Mouse (Mus musculus): Measurements from ENCODE around the gene Fli1. TPM values are rescaled to one million over a fixed set of nuclear protein-coding genes. Genes with fewer than 3 reads are reported as not detected.

Gene Fli1
- polyA plus RNA-seq, 1 experiment from 2014 or later: 55.6 TPM

GRCm38 (mm10) chr9:32549462-32550384 is 7.1 kb upstream of the Fli1 start:
- Histone ChIP-seq H3K27me3 (peaks cover 12% of the 10 kb centered on the region), H3K4me1 (replicated peaks) (peaks cover 72% of the 10 kb centered on the region), H3K9ac (replicated peaks) (0 out of 2 replicates have a peak overlapping the region, but pooled peaks have one; percentile 12), H3K36me3 (no peaks in the 10 kb centered on the region), H3K27ac (peak overlapping the region; percentile 91), H3K4me2 (peak overlapping the region; percentile 42), H3K9me3 (no peaks in the 10 kb centered on the region), H3K4me3 (replicated peaks) (no peak overlapping the region)
- ATAC-seq (ENCODE audit: insufficient number of reproducible peaks, insufficient read depth, low FRiP score, low TSS enrichment, low read depth): no peak
- WGBS: 9% methylated on average over 6 of the region's 6 CpGs

GRCm38 (mm10) chr9:32546731-32547130 is 4.1 kb upstream of the Fli1 start:
- peaks cover 90% of the 10 kb centered on the region for H3K4me1 ChIP-seq (replicated peaks)
- H3K27me3 ChIP-seq: peaks cover 15% of the 10 kb centered on the region
- 23% methylated on average over 2 of the region's 2 CpGs for WGBS
- no peak overlapping the region for H3K9ac ChIP-seq (replicated peaks)
- H3K9me3 ChIP-seq: no peaks in the 10 kb centered on the region
- peak overlapping the region; percentile 71; the same call in 1 of the 2 replicates for H3K4me2 ChIP-seq
- H3K27ac ChIP-seq: peak overlapping the region; percentile 91
- no peak for ATAC-seq (ENCODE audit: insufficient number of reproducible peaks, insufficient read depth, low FRiP score, low TSS enrichment, low read depth)
- H3K4me3 ChIP-seq (replicated peaks): no peak overlapping the region
- H3K36me3 ChIP-seq: no peaks in the 10 kb centered on the region

DNA sequence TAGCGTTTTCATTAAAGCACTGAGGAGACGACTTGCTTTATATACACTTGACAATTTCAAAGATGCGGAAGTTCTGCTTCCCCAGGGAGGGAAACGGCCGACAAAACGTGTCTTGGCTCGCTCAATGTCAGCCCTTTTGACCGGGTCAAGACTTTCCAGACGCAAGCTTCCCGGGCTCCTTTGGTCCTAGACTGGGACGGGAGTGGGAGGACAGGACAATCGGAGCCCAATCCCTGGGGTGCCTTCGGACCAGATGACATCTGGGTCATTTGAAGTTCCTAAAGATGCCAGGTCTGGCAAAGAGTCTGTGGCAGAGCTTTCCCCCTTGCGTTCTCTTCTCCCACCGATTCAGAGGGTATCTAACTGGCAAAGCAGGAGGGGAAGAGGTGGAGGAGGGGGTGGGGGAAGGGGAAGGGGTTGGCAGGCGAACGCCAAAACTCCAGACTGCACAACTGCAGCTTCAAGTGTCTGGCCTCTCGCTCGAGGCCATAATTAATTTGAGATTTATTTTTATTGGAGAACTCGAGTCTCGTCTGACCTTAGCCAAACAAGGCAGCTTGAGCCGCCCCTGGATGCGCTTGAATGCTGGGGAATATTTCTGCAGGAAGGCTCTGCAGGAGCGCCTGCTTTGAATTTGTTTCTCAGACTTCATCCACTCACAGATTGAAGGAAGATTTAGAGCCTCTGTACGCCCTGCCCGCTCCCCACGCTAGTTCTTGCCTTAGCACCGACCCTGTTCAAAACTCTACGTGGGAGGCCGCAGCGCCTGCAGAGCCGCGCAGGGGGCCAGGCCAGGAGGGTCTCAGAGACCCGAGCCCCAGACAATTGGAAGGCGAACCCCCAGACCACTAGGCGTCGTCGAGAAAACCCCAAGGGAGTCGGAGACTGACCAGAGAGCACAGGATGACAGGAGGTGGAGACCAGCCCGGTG is 2.3 kb upstream of the Fli1 start:
- H3K4me1 ChIP-seq (replicated peaks): peaks cover 73% of the 10 kb centered on the region

DNA sequence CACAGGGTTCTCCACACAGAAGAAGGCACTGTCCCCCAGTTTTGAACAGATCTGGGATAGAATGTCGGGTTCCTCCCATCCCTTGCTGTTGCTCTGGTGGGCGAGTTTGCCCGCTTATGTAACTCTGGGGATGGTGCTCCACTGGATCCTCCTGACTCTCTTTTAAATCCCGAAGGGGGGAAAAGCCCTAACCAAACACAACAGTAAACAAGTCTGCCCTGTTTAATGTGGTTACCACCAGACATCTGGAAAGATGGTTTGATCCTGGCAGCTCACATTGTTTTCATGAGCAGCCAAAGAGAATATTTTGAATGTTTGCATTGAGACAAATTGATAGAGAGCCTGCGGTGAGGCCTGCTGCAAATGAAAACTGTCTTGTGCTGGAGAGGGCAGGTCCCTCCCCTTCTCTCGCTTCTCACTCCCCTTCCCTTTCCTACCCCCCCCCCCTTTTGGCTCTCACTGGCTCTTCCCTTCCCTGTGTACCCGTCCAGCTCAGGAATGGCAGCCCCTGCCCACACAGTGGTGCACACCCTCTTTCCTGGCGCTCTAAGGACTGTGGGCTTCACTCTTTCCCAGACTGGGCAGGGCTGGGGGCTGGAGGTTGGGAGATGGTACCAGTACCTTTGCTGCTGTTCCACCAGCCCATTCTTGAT is 1.4 kb upstream of the Fli1 start:
- H3K27ac ChIP-seq: peak overlapping the region; percentile 98
- H3K4me2 ChIP-seq: peak overlapping the region; percentile 71
- peaks cover 15% of the 10 kb centered on the region for H3K27me3 ChIP-seq
- H3K9ac ChIP-seq (replicated peaks): peak overlapping the region; percentile 34; the same call in 1 of the 2 replicates
- H3K9me3 ChIP-seq: no peaks in the 10 kb centered on the region
- no peak; the same call in 1 of the 2 replicates for ATAC-seq (ENCODE audit: insufficient number of reproducible peaks, insufficient read depth, low FRiP score, low TSS enrichment, low read depth)
- H3K36me3 ChIP-seq: no peaks in the 10 kb centered on the region
- H3K4me3 ChIP-seq (replicated peaks): peak overlapping the region; percentile 91; the same call in 1 of the 2 replicates
- 4% methylated on average over 8 of the region's 8 CpGs for WGBS
- peaks cover 69% of the 10 kb centered on the region for H3K4me1 ChIP-seq (replicated peaks)

More for the DNA sequence above, 2.3 kb upstream of the Fli1 start:
- no peaks in the 10 kb centered on the region for H3K36me3 ChIP-seq
- peaks cover 15% of the 10 kb centered on the region for H3K27me3 ChIP-seq
- H3K9ac ChIP-seq (replicated peaks): peak overlapping the region; percentile 48; the same call in 1 of the 2 replicates
- no peaks in the 10 kb centered on the region for H3K9me3 ChIP-seq
- peak overlapping the region; percentile 24 for H3K4me3 ChIP-seq (replicated peaks)
- under 1% methylated on average over 40 of the region's 40 CpGs for WGBS
- peak overlapping the region; percentile 98 for H3K27ac ChIP-seq
- no peak for ATAC-seq (ENCODE audit: insufficient number of reproducible peaks, insufficient read depth, low FRiP score, low TSS enrichment, low read depth)
- peak overlapping the region; percentile 71 for H3K4me2 ChIP-seq

DNA sequence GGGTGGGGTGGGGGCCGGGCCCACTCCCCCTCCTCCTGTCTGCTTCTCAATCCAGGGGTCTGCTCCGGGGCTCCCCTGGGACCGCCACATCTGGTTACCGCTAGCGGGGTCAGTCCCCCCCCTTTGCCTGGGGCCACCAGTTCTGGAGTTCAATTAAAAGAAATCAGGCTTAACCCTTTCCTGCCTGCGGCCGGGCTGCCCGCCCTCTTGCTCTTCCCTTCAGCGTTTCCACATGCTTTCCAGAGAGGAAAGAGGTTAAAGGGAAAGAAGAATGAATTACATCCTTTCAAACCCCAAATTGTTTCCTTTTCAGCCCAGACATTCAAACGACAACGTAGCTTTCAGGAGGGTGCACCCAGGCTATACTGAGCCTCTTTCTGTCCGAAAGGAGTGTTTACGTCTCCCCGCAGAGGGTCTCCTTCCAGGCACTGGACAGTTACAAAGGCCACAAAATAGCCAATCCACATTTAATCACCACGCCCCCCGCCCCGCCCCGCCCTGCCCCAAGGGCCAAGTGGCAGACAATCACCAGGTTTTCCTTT is 450 bp upstream of the Fli1 start:
- Histone ChIP-seq H3K4me2 (peak overlapping the region; percentile 71), H3K9me3 (no peaks in the 10 kb centered on the region), H3K36me3 (no peaks in the 10 kb centered on the region), H3K9ac (replicated peaks) (peak overlapping the region; percentile 99), H3K4me3 (replicated peaks) (peak overlapping the region; percentile 91), H3K27me3 (peaks cover 15% of the 10 kb centered on the region), H3K27ac (peak overlapping the region; percentile 98), H3K4me1 (replicated peaks) (peaks cover 69% of the 10 kb centered on the region)
- 0% methylated on average over 18 of the region's 18 CpGs for WGBS
- peak; percentile 59 for ATAC-seq (ENCODE audit: insufficient number of reproducible peaks, insufficient read depth, low FRiP score, low TSS enrichment, low read depth)

GRCm38 (mm10) chr9:32541223-32541901 is 1.3 kb downstream of the Fli1 start:
- no peak for ATAC-seq (ENCODE audit: insufficient number of reproducible peaks, insufficient read depth, low FRiP score, low TSS enrichment, low read depth)
- WGBS: under 1% methylated on average over 30 of the region's 30 CpGs
- Histone ChIP-seq H3K27ac (peak overlapping the region; percentile 98), H3K9me3 (no peaks in the 10 kb centered on the region), H3K4me1 (replicated peaks) (peaks cover 64% of the 10 kb centered on the region), H3K36me3 (no peaks in the 10 kb centered on the region), H3K4me2 (peak overlapping the region; percentile 71), H3K9ac (replicated peaks) (peak overlapping the region; percentile 99), H3K4me3 (replicated peaks) (peak overlapping the region; percentile 91), H3K27me3 (peaks cover 10% of the 10 kb centered on the region)

DNA sequence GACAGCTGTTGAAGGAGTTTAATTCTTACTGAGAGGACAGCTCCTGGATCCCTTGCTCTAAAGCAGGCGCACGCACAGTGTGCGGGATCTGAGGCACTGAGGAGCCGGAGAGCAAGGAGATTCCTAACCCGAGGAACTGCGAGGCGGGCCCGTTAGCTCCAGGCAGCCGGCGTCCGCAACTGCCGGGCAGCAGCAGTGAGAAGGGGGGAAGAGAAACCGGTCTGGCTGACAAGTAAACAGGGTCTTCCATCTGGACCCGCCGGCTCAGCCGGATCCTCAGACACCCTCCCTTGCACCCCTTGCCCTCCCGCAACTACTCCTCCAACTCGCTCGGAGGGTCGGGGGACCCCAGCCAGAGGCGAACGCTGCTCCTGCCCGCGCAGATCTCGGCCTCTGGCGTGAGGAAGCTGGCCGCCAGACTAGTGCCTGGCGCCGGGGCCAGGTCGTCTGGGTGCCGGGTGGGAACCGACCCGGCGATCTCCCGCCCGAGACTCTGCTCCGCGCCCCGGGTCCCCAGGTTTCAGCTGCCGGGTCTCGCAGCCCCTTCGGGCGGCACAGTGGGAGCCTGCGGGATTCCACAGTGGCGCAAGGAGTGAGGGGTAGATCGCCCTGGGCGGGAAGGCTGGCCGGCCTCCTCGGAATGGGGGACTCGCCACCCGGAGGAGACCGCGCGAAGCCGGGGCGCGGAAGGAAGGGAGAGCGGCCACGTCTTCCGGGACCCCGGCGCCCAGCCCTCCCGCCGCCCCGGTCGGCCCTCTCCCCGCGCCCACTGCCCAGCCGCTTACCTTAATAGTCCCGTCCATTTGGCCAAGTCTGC is 2.0 kb downstream of the Fli1 start:
- ATAC-seq (ENCODE audit: insufficient number of reproducible peaks, insufficient read depth, low FRiP score, low TSS enrichment, low read depth): no peak
- H3K4me3 ChIP-seq (replicated peaks): peak overlapping the region; percentile 91

DNA sequence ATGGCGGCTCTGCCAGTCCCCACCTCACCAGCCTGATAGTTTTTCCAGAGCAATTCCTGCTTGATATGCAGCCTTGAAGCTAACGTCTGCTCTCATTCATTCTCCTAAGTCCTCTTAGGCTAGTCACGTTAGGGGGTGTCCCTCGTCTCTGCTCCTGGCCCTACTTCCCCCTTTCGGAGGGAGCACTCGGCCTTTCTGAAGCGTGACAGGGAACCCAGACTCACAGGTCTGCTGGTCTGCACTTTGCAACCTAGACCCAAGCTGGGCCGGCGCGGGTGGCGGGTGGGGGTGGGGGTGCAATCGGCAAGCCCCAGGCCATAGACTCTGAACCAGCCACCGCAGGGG is 2.6 kb downstream of the Fli1 start:
- Histone ChIP-seq H3K4me1 (replicated peaks) (peaks cover 51% of the 10 kb centered on the region), H3K27me3 (peaks cover 3% of the 10 kb centered on the region; the same call in 1 of the 2 replicates)

More for the DNA sequence above, 2.0 kb downstream of the Fli1 start:
- peaks cover 56% of the 10 kb centered on the region for H3K4me1 ChIP-seq (replicated peaks)
- peaks cover 4% of the 10 kb centered on the region; the same call in 1 of the 2 replicates for H3K27me3 ChIP-seq
- H3K36me3 ChIP-seq: 0 out of 2 replicates have a peak, but pooled peaks cover under 1% of the 10 kb centered on the region
- peak overlapping the region; percentile 71 for H3K4me2 ChIP-seq
- H3K27ac ChIP-seq: peak overlapping the region; percentile 98
- H3K9me3 ChIP-seq: no peaks in the 10 kb centered on the region
- 0% methylated on average over 69 of the region's 70 CpGs for WGBS
- peak overlapping the region; percentile 99 for H3K9ac ChIP-seq (replicated peaks)

DNA sequence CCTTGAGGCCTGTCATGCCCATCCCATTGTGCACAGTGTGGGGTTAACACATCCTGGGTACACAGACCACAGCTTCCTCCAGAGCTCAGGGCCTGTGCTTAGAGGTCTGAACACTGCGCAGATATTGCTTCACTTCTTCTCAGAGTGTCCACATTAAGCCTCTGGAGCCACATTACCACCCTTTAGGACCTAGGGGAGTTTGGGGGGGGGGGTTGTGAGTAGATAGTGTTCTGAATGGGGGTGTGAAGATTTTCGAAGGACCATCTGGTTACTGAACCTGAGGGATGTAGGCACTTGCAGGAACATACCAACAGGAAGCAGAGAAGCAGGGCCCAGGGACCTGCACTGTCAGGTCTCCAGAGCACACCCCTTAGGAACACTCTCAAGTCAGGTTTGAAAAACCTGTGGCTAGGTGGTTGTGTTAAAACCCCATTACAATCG is 3.3 kb downstream of the Fli1 start:
- Histone ChIP-seq H3K36me3 (0 out of 2 replicates have a peak, but pooled peaks cover 2% of the 10 kb centered on the region), H3K27me3 (peaks cover 3% of the 10 kb centered on the region; the same call in 1 of the 2 replicates), H3K4me3 (replicated peaks) (peak overlapping the region; percentile 91), H3K27ac (peak overlapping the region; percentile 98; the same call in 1 of the 2 replicates), H3K9me3 (no peaks in the 10 kb centered on the region), H3K4me1 (replicated peaks) (peaks cover 44% of the 10 kb centered on the region), H3K9ac (replicated peaks) (peak overlapping the region; percentile 99), H3K4me2 (peak overlapping the region; percentile 71)
- WGBS: 27% methylated on average over 3 of the region's 3 CpGs
- no peak for ATAC-seq (ENCODE audit: insufficient number of reproducible peaks, insufficient read depth, low FRiP score, low TSS enrichment, low read depth)

More for the DNA sequence above, 2.6 kb downstream of the Fli1 start:
- Histone ChIP-seq H3K4me3 (replicated peaks) (peak overlapping the region; percentile 91), H3K27ac (peak overlapping the region; percentile 98), H3K4me2 (peak overlapping the region; percentile 71), H3K9ac (replicated peaks) (peak overlapping the region; percentile 99), H3K9me3 (no peaks in the 10 kb centered on the region), H3K36me3 (0 out of 2 replicates have a peak, but pooled peaks cover 2% of the 10 kb centered on the region)
- no peak; the same call in 1 of the 2 replicates for ATAC-seq (ENCODE audit: insufficient number of reproducible peaks, insufficient read depth, low FRiP score, low TSS enrichment, low read depth)
- WGBS: under 1% methylated on average over 13 of the region's 13 CpGs
